Comparison of ENCODE assay signal across 8 mouse cellular contexts in the genomic region with DNA sequence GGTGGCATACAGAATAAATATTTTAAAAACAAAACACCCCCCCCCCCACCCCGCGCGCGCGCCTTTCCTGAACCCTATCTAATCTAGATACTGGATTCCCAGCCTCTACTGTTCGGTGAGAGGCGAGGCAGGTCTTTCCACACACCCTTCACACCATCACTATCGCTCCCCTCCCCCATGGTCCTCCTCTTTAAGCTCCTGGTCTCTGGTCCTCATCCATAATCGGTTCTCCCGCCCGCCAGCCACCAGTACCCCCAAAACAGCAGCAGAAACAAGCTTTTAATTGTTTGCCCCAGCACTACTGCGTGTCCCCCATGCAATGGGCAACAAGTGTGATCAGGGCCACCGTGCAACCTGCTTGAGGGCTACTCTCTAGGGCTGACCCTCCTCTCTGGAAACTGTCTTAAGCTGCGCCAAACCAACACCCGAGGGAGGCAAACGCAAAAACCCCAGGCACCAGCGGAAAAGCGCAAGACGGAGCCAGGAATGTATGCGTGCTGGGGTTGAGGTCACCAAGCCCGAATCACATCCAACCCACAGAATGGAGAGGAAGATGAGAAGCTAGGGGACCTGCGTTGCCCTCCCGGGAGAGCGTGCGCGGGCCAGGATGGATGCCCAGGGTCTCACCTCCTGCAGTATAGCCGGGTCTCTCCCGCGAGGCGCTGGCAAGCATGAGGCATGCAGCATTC. TPM values are rescaled to one million over a fixed set of nuclear protein-coding genes. Genes with fewer than 3 reads are reported as not detected.
DNase-seq lines count a peak whose midpoint lies in the region; ATAC-seq and TF ChIP-seq lines count a peak whose summit lies in the region.

No protein-coding gene starts in this region.

- no peak for ATAC-seq in cerebellum, adult (ENCODE audit: insufficient number of reproducible peaks, low FRiP score, low TSS enrichment)
- ATAC-seq in forebrain, embryonic 15.5 days (replicated peaks) = peak; percentile 42; the same call in 1 of the 2 replicates
- ATAC-seq in midbrain, embryonic 12.5 days (ENCODE audit: low FRiP score, low read depth) = peak; percentile 27; the same call in 1 of the 2 replicates

- H3K9me3 ChIP-seq in forebrain, embryonic 15.5 days = no peaks in the 10 kb centered on the region
- no peaks in the 10 kb centered on the region for H3K9me3 ChIP-seq in midbrain, embryonic 12.5 days

- no peaks in the 10 kb centered on the region; the same call in 1 of the 2 replicates for H3K27me3 ChIP-seq in cerebellum, adult 2 months (ENCODE audit: control insufficient read depth, insufficient read depth, low read length)
- no peaks in the 10 kb centered on the region for H3K27me3 ChIP-seq in forebrain, embryonic 15.5 days
- H3K27me3 ChIP-seq in midbrain, embryonic 12.5 days = peaks cover 29% of the 10 kb centered on the region

- 0 out of 2 replicates have a peak, but pooled peaks cover 2% of the 10 kb centered on the region for H3K4me1 ChIP-seq in cerebellum, adult 2 months (ENCODE audit: control insufficient read depth, insufficient read depth, low read length)
- peaks cover 20% of the 10 kb centered on the region for H3K4me1 ChIP-seq in forebrain, embryonic 15.5 days
- peaks cover 10% of the 10 kb centered on the region; the same call in 1 of the 2 replicates for H3K4me1 ChIP-seq in midbrain, embryonic 12.5 days

- peak overlapping the region; percentile 94 for H3K4me2 ChIP-seq in forebrain, embryonic 15.5 days (replicated peaks)
- H3K4me2 ChIP-seq in midbrain, embryonic 12.5 days (replicated peaks) = peak overlapping the region; percentile 95

- H3K4me3 ChIP-seq in cerebellum, adult 2 months (replicated peaks; ENCODE audit: insufficient read depth, low read depth, low read length) = peak overlapping the region; percentile 77
- peak overlapping the region; percentile 62 for H3K4me3 ChIP-seq in forebrain, embryonic 15.5 days
- peak overlapping the region; percentile 70 for H3K4me3 ChIP-seq in midbrain, embryonic 12.5 days

- no peak overlapping the region for H3K27ac ChIP-seq in cerebellum, adult 2 months (ENCODE audit: insufficient read depth, low read length)
- H3K27ac ChIP-seq in forebrain, embryonic 15.5 days (replicated peaks) = peak overlapping the region; percentile 56
- H3K27ac ChIP-seq in midbrain, embryonic 12.5 days (replicated peaks) = no peak overlapping the region

- DNase-seq in cerebellum, adult 2 months = peak; percentile 14 to 35
- peak; percentile 20 for DNase-seq in ES-CJ7 (ENCODE audit: low read depth, low spot score)
- DNase-seq in layer of hippocampus, postnatal 14 days (ENCODE audit: low spot score in 2 of 2) = peak; percentile 23 to 29
- no peak for DNase-seq in thymus, postnatal 10 days (ENCODE audit: low spot score in 2 of 2)
- DNase-seq in urinary bladder, postnatal 4 days (ENCODE audit: low spot score in 2 of 2) = no peak

- TF ChIP-seq CTCF in cerebellum, adult 2 months (IDR thresholded peaks at IDR 0.05; ENCODE audit: borderline replicate concordance, insufficient read depth, low read depth, low read length) = no peak

- peaks cover 4% of the 10 kb centered on the region; the same call in 1 of the 2 replicates for H3K36me3 ChIP-seq in forebrain, embryonic 15.5 days
- no peaks in the 10 kb centered on the region for H3K36me3 ChIP-seq in midbrain, embryonic 12.5 days

- WGBS in cerebellum, adult 2 months = 5% methylated on average over 30 of the region's 30 CpGs
- WGBS in forebrain, embryonic 15.5 days = 4% methylated on average over 30 of the region's 30 CpGs
- 3% methylated on average over 30 of the region's 30 CpGs for WGBS in midbrain, embryonic 12.5 days

- H3K9ac ChIP-seq in forebrain, embryonic 15.5 days (replicated peaks) = peak overlapping the region; percentile 83
- H3K9ac ChIP-seq in midbrain, embryonic 12.5 days (replicated peaks) = peak overlapping the region; percentile 87

- TF ChIP-seq POLR2A in cerebellum, adult 2 months (IDR thresholded peaks at IDR 0.05; ENCODE audit: borderline replicate concordance, insufficient read depth, low read length) = no peak

RNA-seq across cellular contexts. Expression of a gene that starts 59.5 kb away (rescaled TPM):
- 11.8 and 12.3 TPM in 2 replicates for polyA plus RNA-seq in cerebellum, adult 2 months (2012; rRNA removed)
- 23.9 and 24.7 TPM in 2 replicates for polyA plus RNA-seq in forebrain, embryonic 15.5 days (2015; fragmentation: Nextera tagmentation; extraction: Ambion mirVana)
- total RNA-seq in layer of hippocampus, postnatal 14 days (2021) = 10 to 100 TPM; 35.7 to 39.4 TPM
- 10.9 and 12.6 TPM in 2 replicates for polyA plus RNA-seq in midbrain, embryonic 12.5 days (2016; fragmentation: Nextera tagmentation; extraction: Ambion mirVana)

Comparison
In these comparisons a context has a peak if more than half of its experiments do, and no peak if none do; other contexts are left out.
1. DNase-seq: peak in cerebellum, adult 2 months (2 of 2), ES-CJ7 (single experiment) and layer of hippocampus, postnatal 14 days (2 of 2); none in thymus, postnatal 10 days (0 of 2) and urinary bladder, postnatal 4 days (0 of 2).
2. Peak in every context shown above with its lines, with median percentiles within 50 percentile points of each other: H3K4me3 ChIP-seq.